Mouse (Mus musculus) lung, adult 2 months (tissue): ENCODE data around the gene Med22.

Source experiments
- CTCF ChIP-seq: fragments of 200-500 bp; IDR thresholded peaks from 2 replicates; pipeline ENCODE4 v1.5.1; 2011; ENCODE audit warnings: mild to moderate bottlenecking, low read length, control low read depth; ENCODE audit not compliant: insufficient read depth
- POLR2A ChIP-seq: fragments of 200-500 bp; IDR thresholded peaks from 2 replicates; pipeline ENCODE4 v1.6.1; 2011; ENCODE audit warnings: low read depth, mild to moderate bottlenecking, control low read depth, low read length, borderline replicate concordance; ENCODE audit errors: extremely low read depth

DNA sequence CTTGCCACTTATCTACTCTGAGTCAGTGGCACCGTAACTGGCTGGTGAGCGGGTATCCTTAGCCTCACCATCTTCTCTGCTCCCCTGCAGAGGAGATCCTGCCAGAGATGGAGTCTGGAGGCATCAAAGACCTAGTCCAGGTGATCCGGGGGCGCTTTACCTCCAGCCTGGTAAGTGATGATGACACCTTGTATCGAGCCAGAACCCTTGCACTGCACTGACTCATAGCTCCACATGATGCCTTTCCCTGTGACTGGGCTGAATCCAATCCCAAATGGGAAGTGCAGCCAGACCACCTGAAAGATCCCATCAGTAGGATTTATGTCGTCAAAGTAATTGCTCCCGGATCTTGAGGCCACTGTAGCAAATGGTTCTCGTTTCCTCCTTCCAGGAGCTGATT, 42.4 kb upstream of the Med22 start:
- no peak for TF ChIP-seq CTCF
- no peak for TF ChIP-seq POLR2A
